Mouse (Mus musculus) ES-Bruce4 (cell line): ENCODE measurements around the gene Ccdc116. TPM values are rescaled to one million over a fixed set of nuclear protein-coding genes. Genes with fewer than 3 reads are reported as not detected.

Experiments used
- H3K27ac ChIP-seq: 2 replicates; pipeline ENCODE4 v1.5.1; 2012; ENCODE audit warnings: low read length, inconsistent platforms; ENCODE audit not compliant: insufficient read depth
- H3K27me3 ChIP-seq: 2 replicates; pipeline ENCODE4 v1.6.1; 2012; ENCODE audit warnings: mild to moderate bottlenecking, low read length, inconsistent platforms; ENCODE audit not compliant: control insufficient read depth, poor library complexity, insufficient read depth, severe bottlenecking
- H3K36me3 ChIP-seq: 2 replicates; pipeline ENCODE4 v1.6.1; 2012; ENCODE audit warnings: inconsistent platforms, mild to moderate bottlenecking, low read length, moderate library complexity; ENCODE audit not compliant: control insufficient read depth, poor library complexity, insufficient read depth, severe bottlenecking
- H3K4me1 ChIP-seq: one replicate; pipeline ENCODE4 v1.8.1; 2011; ENCODE audit warnings: low read length; ENCODE audit not compliant: control insufficient read depth, insufficient read depth
- H3K4me3 ChIP-seq: 2 replicates; pipeline ENCODE4 v1.5.1; 2011; ENCODE audit warnings: low read depth, mild to moderate bottlenecking, low read length
- H3K9ac ChIP-seq: 2 replicates; pipeline ENCODE4 v1.6.1; 2012; ENCODE audit warnings: low read depth, mild to moderate bottlenecking, inconsistent platforms; ENCODE audit not compliant: poor library complexity, severe bottlenecking
- H3K9me3 ChIP-seq: replicated peaks from 2 replicates; pipeline ENCODE4 v1.6.1; 2012; ENCODE audit warnings: mild to moderate bottlenecking, low read length, inconsistent platforms; ENCODE audit not compliant: control insufficient read depth, poor library complexity, insufficient read depth, severe bottlenecking
- CTCF ChIP-seq: IDR thresholded peaks from one replicate; pipeline ENCODE4 v1.8.1; 2011; ENCODE audit warnings: low read depth, low read length
- EP300 ChIP-seq: IDR thresholded peaks from 2 replicates; pipeline ENCODE4 v1.6.1; 2011; ENCODE audit warnings: low read depth, low read length; ENCODE audit not compliant: insufficient read depth
- POLR2A ChIP-seq: IDR thresholded peaks from one replicate; pipeline ENCODE4 v1.8.1; 2011; ENCODE audit warnings: low read length; ENCODE audit not compliant: insufficient read depth
- polyA plus RNA-seq: library from polyadenylated mRNA; stranded (reverse); fragments of >200 nt; gene quantifications from 2 replicates; pipeline ENCODE4 v1.2.4, GENCODE M21; 2011; ENCODE audit warnings: low read depth; ENCODE audit not compliant: missing spikeins, insufficient read depth, insufficient read length

Gene Ccdc116
- polyA plus RNA-seq, 1 experiment, result 1.7 TPM

DNA sequence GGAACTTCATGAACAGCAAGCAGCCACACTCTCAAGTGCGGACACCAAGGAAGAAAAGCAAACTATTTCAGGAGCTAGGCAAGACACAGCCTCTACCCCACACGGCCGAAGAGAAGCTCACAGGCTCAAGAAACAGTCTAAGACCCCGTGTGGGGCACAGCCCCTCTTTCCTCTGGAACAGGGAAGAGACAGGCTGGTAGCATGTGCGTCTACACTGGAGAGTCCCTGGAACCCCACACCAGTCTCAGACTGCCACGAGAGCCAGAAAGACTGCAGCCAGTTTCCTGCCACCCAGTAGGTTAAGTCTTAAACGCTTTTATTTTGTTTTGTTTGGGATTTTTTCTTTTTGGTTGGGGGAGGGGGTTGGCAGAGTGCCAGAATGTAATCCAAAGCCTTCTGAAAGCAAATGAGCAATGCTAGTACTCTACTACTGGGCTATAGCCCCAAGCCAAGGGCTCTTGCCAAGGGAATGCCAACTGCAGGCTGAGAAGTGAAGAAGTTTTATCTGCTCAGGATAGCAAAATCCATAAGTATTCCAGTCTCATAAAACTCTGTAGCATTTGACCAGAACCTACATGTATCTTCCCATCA is 44.3 kb downstream of the Ccdc116 start:
- Histone ChIP-seq H3K27me3 (no peaks in the 10 kb centered on the region), H3K36me3 (peaks cover 20% of the 10 kb centered on the region), H3K27ac (no peak overlapping the region), H3K4me1 (no peaks in the 10 kb centered on the region), H3K4me3 (no peak overlapping the region), H3K9me3 (no peaks in the 10 kb centered on the region), H3K9ac (no peak overlapping the region)
- TF ChIP-seq EP300 (no peak), POLR2A (no peak), CTCF (no peak)

DNA sequence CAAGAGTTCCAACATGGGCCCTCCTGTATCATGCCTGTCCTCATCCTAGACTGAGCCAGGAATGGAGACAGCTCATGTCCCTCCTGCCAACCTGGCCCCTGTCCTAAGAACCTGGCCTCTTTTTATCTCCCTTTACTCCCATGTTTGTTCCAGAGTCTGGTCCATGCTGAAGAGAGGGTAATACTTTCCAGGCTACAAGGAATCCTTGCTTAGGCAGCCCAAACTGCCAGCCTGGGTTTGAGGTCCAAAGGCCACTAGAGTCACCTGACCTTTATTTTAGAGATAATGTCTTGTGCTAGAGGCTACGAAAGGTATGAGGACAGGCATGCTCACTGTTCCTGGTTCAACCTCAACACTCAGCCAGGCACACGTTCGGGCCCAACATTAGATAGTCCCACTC is 50.1 kb downstream of the Ccdc116 start:
- no peaks in the 10 kb centered on the region for H3K9me3 ChIP-seq
- H3K27ac ChIP-seq, result no peak overlapping the region
- H3K4me3 ChIP-seq, result no peak overlapping the region
- H3K36me3 ChIP-seq, result peaks cover 28% of the 10 kb centered on the region
- TF ChIP-seq CTCF, result no peak
- no peak for TF ChIP-seq EP300
- TF ChIP-seq POLR2A, result no peak
- no peak overlapping the region for H3K9ac ChIP-seq
- H3K4me1 ChIP-seq, result no peaks in the 10 kb centered on the region
- no peaks in the 10 kb centered on the region for H3K27me3 ChIP-seq

Other genes with a start within 250 kb of the Ccdc116 start
- gene Mapk1, start 163.8 kb downstream of the Ccdc116 start, polyA plus RNA-seq, result 327 and 351 TPM in 2 replicates
- 6.9 and 11.0 TPM in 2 replicates for gene Ypel1, start 77.5 kb downstream of the Ccdc116 start, polyA plus RNA-seq
- gene Ppil2, start 36.0 kb downstream of the Ccdc116 start, polyA plus RNA-seq, result 128 and 139 TPM in 2 replicates
- 44.0 and 55.6 TPM in 2 replicates for gene 2610318N02Rik, start 22.1 kb downstream of the Ccdc116 start, polyA plus RNA-seq
- 21.0 and 26.1 TPM in 2 replicates for gene Sdf2l1, start 14.8 kb downstream of the Ccdc116 start, polyA plus RNA-seq
- 15.3 and 15.5 TPM in 2 replicates for gene Ydjc, start 2.6 kb downstream of the Ccdc116 start, polyA plus RNA-seq
- gene Ube2l3, start 55.4 kb upstream of the Ccdc116 start, polyA plus RNA-seq, result 203 and 207 TPM in 2 replicates
- 0.63 and 0.90 TPM in 2 replicates for gene Rimbp3, start 61.4 kb upstream of the Ccdc116 start, polyA plus RNA-seq
- gene Hic2, start 86.3 kb upstream of the Ccdc116 start, polyA plus RNA-seq, result 40.9 and 43.5 TPM in 2 replicates
- 9.6 and 10.5 TPM in 2 replicates for gene Tmem191c, start 128.8 kb upstream of the Ccdc116 start, polyA plus RNA-seq
- gene Serpind1, start 184.1 kb upstream of the Ccdc116 start, polyA plus RNA-seq, result not detected in 2 replicates